Mouse (Mus musculus) A20 (cell line): ENCODE measurements around the gene Ttc39a.
"Not testable (repeated sequence)": the region's sequence is repeated elsewhere in the genome, so short reads cannot be mapped to it uniquely, and the experiment has no call there.

Experiments used
- DNase-seq: peaks from one replicate; pipeline ENCODE4 v3.0.0-alpha.2; 2011; ENCODE audit warnings: low read depth, low spot score

Ttc39a gene

DNA sequence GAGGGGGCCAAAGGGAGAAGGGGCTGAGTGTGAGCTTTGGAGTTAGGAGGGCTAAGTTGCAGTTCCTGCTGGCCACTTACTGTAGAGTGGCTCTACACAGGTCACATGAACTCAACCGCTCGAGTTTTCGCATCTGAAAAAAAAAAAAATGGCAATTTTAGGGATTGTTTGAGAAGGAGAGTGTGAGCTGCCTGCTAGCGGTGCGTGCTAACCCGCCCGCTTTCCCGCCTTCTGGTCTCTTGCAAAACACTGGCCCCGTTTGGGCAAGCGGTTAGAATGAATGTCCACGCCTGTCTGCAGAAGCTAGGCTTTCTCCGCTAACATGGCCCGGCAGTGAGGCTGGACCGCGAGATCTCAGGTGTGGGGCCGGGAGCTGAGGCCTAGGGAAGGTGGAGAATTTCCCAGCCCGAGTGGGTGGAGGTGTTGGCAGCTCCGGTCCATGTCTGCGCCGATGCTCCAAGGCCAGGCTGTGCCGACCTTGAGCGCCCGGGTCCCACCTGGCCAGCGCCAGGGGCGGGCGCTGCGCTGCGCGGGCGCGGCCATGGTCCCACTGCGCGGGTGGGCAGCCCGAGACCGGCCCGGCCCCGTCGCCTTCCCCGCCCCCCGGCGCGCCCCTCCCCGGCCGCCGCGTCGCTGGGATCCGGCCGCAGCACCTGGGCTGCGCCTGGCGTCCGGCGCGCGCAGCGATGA lies at the start of gene Ttc39a:
Gene Ttc39a, plus strand, starts transcription at position 138 of the 690 bp plus-strand sequence.
- DNase-seq, result no peak

- DNase-seq, result no peak
Observed at GRCm38 (mm10) chr4:109378107-109378506, 28.3 kb upstream of the Ttc39a start.

DNA sequence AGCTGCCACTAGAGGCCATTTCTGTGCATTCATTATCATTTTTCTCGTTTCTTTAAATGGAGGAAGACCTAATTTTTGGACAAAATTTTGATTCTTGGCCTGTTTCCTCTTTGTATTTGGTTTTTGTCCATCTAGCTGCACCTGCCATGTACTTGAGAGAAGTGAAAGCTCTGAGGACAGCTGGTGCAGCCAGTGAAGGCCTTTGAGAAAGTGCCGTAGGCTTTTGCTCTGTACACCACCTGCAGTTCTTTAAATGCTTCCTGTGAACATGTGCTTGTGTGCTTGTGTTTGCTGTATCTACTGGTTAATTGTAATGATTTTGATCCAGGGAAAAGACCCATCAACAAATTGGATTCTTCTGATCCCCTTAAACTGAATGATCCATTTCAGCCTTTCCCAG lies 24.0 kb upstream of the Ttc39a start:
- DNase-seq, result peak; percentile 88

DNA sequence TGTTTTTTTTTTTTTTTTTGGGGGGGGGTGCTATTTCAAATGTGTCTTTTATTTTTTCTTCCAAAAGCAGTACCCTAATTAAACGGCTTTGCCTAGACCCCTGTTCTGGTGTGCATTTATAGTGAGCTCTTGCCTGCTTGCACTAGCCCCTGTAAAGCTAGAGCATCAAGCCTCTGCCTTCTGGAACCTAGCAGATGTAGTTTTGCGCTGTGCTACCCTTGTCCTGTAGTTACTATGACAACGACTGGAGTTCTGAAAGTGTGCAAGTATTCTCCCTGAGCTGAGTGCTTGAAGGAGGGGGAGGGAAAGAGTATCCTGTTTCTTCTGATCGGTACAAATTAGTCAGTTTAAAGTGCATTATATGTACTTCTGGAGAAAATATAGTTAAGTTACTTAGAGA lies 20.8 kb upstream of the Ttc39a start:
- DNase-seq, result no peak

DNA sequence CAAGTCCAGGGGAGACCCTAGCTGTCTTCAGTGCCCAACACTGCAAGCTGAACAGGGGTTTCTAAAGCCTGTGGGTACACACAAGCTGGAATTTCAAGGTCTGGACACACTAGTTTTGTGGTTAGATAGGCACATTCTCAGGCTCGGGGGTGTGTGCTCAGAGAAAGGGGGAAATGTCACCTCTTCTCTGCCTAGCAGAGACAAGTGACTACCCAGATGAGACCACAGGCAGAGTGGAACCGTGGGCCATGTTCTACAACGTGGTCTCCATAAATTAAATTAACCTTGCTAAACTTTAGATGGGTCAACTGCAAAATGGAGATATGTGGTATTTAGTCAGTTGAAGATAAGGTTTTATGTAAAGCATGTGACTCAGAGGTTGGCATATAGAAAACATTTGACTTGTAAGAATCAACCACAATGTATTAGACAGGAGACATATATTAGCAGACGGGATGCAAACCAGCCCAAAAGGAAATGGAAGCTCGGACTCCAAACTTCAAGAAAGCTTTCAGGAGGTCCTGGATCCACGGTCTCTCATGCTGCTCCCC lies 13.1 kb upstream of the Ttc39a start:
- no peak for DNase-seq

GRCm38 (mm10) chr4:109393902-109394301 lies 12.5 kb upstream of the Ttc39a start:
- DNase-seq, result no peak

- DNase-seq, result no peak
Observed at GRCm38 (mm10) chr4:109394314-109395074, 11.9 kb upstream of the Ttc39a start.

DNA sequence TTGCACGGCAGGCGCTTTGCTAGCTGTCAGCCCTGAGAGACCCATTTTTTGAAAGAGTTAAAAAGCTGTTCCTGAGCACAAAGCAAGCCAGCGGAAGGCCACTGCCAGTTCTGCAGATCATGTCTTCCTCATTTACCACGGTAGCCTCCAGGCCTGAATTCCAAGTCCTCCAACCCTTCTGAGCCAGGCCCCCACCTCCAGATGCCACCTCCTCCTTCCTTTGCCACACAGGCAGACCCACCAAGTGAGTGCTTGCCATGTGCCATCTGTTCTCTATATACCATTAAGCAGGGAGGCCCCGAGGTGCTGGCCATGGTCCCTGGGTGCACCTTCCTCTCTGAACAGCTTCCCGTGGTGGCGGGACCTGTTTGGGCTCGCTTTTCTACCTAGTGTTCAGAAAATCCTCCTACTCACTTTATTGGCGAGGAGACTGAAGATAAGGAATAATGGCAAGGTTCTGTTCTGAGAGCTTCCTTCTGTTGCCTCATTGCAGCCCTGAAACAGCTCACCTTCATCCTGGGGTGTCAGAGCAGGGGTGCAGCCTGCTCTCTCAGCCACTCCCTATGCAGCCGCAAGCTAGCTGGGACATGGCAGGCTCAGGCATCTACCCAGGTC lies 6.0 kb upstream of the Ttc39a start:
- no peak for DNase-seq

DNA sequence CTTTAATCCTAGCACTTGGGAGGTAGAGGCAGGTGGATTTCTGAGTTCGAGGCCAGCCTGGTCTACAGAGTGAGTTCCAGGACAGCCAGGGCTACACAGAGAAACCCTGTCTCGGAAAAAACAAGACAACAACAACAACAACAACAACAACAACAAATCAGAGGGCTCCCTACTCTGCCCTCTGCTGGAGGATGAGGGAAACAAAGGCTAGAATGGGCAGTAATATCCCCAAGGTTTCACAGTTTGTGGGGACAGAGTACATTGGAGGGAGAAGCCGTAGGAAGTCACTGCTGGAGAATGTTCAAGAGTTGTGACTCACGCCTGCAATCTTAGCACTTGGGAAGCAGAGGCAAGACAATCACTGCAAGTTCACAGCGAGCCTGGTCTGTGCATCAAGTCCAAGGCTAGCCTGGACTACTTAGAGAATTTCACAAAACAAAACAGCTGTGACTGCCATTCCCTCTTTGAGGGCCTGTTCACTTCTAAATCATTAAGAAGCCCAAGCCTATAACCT lies 5.2 kb upstream of the Ttc39a start:
- DNase-seq, result no peak

DNA sequence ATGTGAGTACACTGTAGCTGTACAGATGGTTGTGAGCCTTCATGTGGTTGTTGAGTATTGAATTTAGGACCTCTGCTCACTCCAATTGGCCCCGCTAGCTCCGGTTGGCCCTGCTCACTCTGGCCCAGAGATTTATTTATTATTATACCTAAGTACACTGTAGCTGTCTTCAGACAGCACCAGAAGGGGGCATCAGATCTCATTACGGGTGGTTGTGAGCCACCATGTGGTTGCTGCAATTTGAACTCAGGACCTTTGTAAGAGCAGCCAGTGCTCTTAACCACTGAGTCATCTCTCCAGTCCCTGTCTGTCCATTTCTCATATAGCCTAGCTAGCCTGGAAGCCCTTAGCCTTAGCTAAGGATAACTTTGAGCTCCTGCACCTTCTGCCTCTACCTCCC lies 1.5 kb upstream of the Ttc39a start:
- not testable (repeated sequence) for DNase-seq

GRCm38 (mm10) chr4:109405415-109405814 lies 1.0 kb upstream of the Ttc39a start:
- no peak for DNase-seq

- no peak for DNase-seq
Observed at GRCm38 (mm10) chr4:109406054-109406485, 353 bp upstream of the Ttc39a start.

GRCm38 (mm10) chr4:109407176-109407520 lies 725 bp downstream of the Ttc39a start:
- DNase-seq, result no peak

DNA sequence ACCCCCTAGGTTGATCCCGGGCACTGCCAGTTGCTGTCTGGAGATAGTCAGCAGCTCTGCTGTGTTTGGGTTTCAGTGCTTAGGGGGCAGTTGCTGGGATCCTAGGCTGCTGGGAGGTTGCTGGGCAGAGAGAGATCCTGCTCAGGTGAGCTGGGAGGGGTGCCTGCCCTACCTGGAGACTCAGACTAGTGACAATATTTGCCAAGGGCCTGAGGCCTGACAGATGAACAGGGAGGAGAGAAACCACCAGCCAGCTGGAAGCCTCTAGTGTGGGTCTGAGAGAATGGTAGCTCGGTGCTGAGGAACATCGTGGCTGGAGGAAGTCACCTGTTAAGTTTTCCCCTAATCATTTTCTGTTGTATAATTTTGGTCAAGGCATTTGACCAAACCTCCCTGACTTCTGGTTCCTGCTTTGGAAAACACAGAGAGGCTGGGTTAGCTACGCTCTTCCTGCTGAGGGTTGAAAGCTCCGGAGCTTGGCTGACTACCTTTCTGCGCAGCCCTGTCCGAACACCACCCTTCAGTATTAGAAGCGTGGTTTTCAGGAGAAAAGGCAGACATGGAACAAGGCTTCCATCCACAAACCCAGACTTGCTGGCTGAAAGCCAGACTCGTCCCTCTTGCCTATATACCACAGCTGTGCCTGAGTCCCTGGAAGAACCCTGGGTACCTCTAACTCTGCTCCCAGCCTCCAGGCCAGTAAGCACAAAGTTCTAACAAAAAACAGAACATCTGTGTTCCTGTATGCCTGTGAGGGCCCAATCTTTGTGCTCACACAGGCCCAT lies 1.5 kb downstream of the Ttc39a start:
- DNase-seq, result no peak

DNA sequence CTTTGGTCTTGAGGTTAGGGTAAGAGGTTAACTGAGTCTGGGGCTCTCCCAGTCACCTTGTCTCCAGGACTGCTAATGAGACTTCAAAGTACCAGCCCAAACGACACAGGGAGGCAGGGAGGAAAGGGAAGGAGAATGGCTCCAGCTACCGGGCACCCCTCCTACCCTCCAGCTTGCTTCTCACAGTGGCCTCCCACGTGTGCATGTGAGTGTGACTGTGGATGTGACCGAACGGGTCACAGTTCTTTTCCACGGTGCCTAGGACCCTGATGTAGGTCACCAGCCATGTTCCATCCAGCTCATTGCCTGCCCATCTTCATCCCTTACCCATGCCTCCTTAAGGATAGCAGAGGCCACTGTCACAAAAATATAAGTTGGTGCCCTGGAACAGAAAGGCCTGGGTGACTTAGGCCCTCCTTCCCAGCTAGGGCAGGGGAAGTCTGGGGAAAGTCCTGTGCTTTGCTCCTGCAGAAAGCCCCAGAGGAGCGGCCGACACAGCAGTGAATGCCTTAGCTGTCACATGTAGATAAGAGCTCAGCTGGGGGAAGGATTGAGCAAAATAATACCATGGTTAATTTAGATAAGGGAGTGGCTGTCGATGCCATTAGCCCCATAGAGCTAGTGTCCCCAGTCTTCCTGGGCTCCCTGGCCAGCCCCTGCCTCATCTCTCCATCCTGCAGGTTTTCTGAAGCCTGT lies 4.4 kb downstream of the Ttc39a start:
- DNase-seq, result no peak

- DNase-seq, result no peak
Observed at GRCm38 (mm10) chr4:109411377-109411967, 5.0 kb downstream of the Ttc39a start.

GRCm38 (mm10) chr4:109412233-109412632 lies 5.8 kb downstream of the Ttc39a start:
- no peak for DNase-seq

GRCm38 (mm10) chr4:109417998-109418397 lies 11.6 kb downstream of the Ttc39a start:
- DNase-seq, result no peak

DNA sequence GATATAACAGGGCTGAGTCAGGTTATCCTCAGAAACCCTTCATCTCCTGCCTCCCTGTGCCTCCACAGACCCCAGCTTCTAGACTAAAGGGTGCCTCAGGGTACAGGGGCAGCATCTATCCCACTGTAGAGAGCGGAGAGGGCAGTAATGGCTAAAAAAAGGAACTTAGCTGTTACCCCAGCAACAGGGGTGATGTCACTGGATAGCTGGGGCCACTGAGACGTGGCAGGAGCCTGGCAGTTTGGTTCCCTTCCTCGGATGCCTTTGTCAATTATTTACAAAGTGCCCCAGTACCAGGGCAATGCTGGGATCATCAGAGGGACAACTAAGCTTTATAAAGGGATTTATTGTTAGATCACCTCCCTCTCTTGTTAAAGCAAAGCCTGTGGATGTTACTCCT lies 12.6 kb downstream of the Ttc39a start:
- peak; percentile 49 for DNase-seq

GRCm38 (mm10) chr4:109419563-109419962 lies 13.1 kb downstream of the Ttc39a start:
- DNase-seq, result no peak
